ENCODE assay signal across 8 mouse cellular contexts in the genomic region with DNA sequence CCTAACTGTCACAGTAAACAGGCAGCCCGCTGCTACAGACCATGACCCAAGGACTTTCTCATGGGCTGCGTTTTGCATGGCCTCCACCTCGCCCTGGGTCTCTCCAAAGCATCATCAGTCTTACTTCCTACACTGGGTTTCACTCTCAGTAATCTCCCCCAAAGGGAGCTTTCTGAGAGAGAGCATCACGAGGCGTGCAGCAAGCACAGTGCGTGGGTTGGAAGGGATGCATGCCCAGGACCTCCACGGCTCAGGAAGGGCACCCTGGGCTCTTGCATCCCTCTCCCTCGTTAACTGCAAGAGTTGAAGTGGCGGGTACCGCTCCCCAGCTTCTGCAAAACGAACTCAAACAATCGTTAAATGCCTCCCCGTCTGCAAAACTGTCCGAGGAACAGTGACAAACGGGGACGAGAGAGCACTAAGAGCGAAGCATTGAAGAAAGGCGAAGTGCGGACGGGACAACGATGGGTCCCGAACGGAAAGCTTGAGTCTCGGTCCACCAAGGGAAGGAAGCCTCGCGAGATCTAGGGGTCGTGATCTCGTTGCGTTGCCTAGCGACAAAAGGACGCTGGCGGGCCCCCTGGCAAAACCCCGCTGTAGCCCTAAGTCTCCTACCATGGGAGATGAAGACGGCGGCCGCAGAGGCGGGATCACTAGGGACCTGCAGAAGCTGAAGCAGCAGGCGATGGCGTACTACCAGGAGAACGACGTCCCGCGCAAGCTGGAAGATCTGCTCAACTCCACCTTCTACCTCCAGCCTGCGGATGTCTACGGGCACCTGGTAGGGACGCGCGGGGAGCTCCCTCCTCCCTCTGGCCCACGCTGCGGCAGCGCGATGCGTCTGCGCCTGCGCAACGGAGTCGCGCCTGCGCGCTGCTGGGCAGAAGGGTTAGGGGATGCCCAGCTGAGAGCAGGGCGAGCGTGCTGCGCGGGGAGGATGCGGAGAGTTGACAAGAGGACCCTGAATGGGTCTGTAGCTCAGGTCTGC. TPM values are rescaled to one million over a fixed set of nuclear protein-coding genes. Genes with fewer than 3 reads are reported as not detected.
A peak's percentile ranks its signal among the peaks of the same experiment; 100 is the strongest.
DNase-seq lines count a peak whose midpoint lies in the region; ATAC-seq and TF ChIP-seq lines count a peak whose summit lies in the region.

A gene (plus strand): TSS at position 585 of the 988 bp plus-strand sequence.
A gene (minus strand): TSS at position 814 of the 988 bp plus-strand sequence.

- H3K9me3 ChIP-seq in intestine, embryonic 14.5 days (ENCODE audit: control insufficient read depth, low read length), result no peaks in the 10 kb centered on the region

- H3K27me3 ChIP-seq in intestine, embryonic 14.5 days (replicated peaks; ENCODE audit: control insufficient read depth, insufficient read depth, low read length), result no peaks in the 10 kb centered on the region

- intact Hi-C loops in left cerebral cortex, postnatal 14 days (cut with DNase I), result no loop called here

- under 1% methylated on average over 65 of the region's 65 CpGs for WGBS in intestine, embryonic 14.5 days

- no peak for TF ChIP-seq CTCF in cortical plate, adult 2 months (IDR thresholded peaks at IDR 0.05; ENCODE audit: extremely low read depth, insufficient read depth, low read length)

- no peaks in the 10 kb centered on the region for H3K4me1 ChIP-seq in cortical plate, adult 2 months (ENCODE audit: control insufficient read depth, insufficient read depth, low read length)
- H3K4me1 ChIP-seq in intestine, embryonic 14.5 days (replicated peaks; ENCODE audit: control insufficient read depth, insufficient read depth, low read length), result peaks cover 6% of the 10 kb centered on the region; the same call in 1 of the 2 replicates

- H3K4me2 ChIP-seq in intestine, embryonic 14.5 days (ENCODE audit: low read length), result peak within 1 kb of the TSS; percentile 91

- H3K36me3 ChIP-seq in intestine, embryonic 14.5 days (ENCODE audit: control insufficient read depth, insufficient read depth, low read length), result no peaks in the 10 kb centered on the region

- H3K9ac ChIP-seq in intestine, embryonic 14.5 days (ENCODE audit: low read length), result peak within 1 kb of the TSS; percentile 80

- peak; percentile 98 for TF ChIP-seq POLR2A in cortical plate, adult 2 months (IDR thresholded peaks at IDR 0.05; ENCODE audit: extremely low read depth, insufficient read depth, low read length)

- peak; percentile 95 for ATAC-seq in intestine, embryonic 14.5 days (replicated peaks; ENCODE audit: low FRiP score, low TSS enrichment, low read depth)

- H3K27ac ChIP-seq in cortical plate, adult 2 months (ENCODE audit: insufficient read depth, low read length), result peak within 1 kb of the TSS; percentile 9; the same call in 1 of the 2 replicates
- peak within 1 kb of the TSS; percentile 76; the same call in 1 of the 2 replicates for H3K27ac ChIP-seq in intestine, embryonic 14.5 days (ENCODE audit: low read depth)

- H3K4me3 ChIP-seq in cortical plate, adult 2 months (ENCODE audit: insufficient read depth, low read length), result peak within 1 kb of the TSS; percentile 64
- peak within 1 kb of the TSS; percentile 69 for H3K4me3 ChIP-seq in intestine, embryonic 14.5 days (ENCODE audit: low read depth, low read length)

- peak; percentile 91 for DNase-seq in adipocyte (ENCODE audit: low spot score)
- peak; percentile 91 for DNase-seq in gastrocnemius, postnatal 25 days
- DNase-seq in intestine, embryonic 14.5 days (ENCODE audit: low spot score), result peak; percentile 100
- peak; percentile 94 to 96 for DNase-seq in left cerebral cortex, postnatal 14 days (ENCODE audit: low spot score in 2 of 2)
- DNase-seq in mesoderm, embryonic 11.5 days (ENCODE audit: low read depth, low spot score), result peak; percentile 97
- peak; percentile 91 to 93 for DNase-seq in right cerebral cortex, postnatal 36 days (ENCODE audit: low spot score in 2 of 2)
- peak; percentile 95 for DNase-seq in yolk sac, embryonic 10.5 days (ENCODE audit: low spot score)

RNA-seq across cellular contexts. Expression of the first gene that starts in this region (rescaled TPM):
- polyA plus RNA-seq in cortical plate, adult 2 months (2012; rRNA removed), result 1.9 and 2.6 TPM in 2 replicates
- total RNA-seq in gastrocnemius, postnatal 25 days (2021), result not detected
- 0.23 TPM in 2 replicates for polyA plus RNA-seq in intestine, embryonic 14.5 days (2014; fragmentation: Nextera tagmentation; extraction: Ambion mirVana)
- total RNA-seq in left cerebral cortex, postnatal 14 days (2021), result 1 to 10 TPM; 1.6 to 1.8 TPM

RNA-seq across cellular contexts. Expression of the second gene that starts in this region (rescaled TPM):
- polyA plus RNA-seq in cortical plate, adult 2 months (2012; rRNA removed), result 120 and 122 TPM in 2 replicates
- 1 to 10 TPM; 7.0 to 7.8 TPM for total RNA-seq in gastrocnemius, postnatal 25 days (2021)
- polyA plus RNA-seq in intestine, embryonic 14.5 days (2014; fragmentation: Nextera tagmentation; extraction: Ambion mirVana), result 4.8 and 5.6 TPM in 2 replicates
- total RNA-seq in left cerebral cortex, postnatal 14 days (2021), result 100 to 1,000 TPM; 224 to 233 TPM

Comparison
In these comparisons a context has a peak if more than half of its experiments do, and no peak if none do; other contexts are left out.
1. Peak in every context shown above with its lines: DNase-seq, ATAC-seq, H3K4me3 ChIP-seq and H3K27ac ChIP-seq.
2. RNA of the second gene that starts in this region (total RNA-seq): 224 to 233 TPM in left cerebral cortex, postnatal 14 days; 7.0 to 7.8 TPM in gastrocnemius, postnatal 25 days; every median in the first group is over 10 times any median in the second.
3. RNA of the second gene that starts in this region (polyA plus RNA-seq): 120 to 122 TPM in cortical plate, adult 2 months; 4.8 to 5.6 TPM in intestine, embryonic 14.5 days; every median in the first group is over 10 times any median in the second.